Mouse (Mus musculus) spleen, postnatal 14 days (tissue): Measurements from ENCODE around the gene Hoxa3.

Experiments
- DNase-seq, 2 experiments: peaks; one replicate each; pipeline ENCODE4 v3.0.0; 2021 to 2022; ENCODE audit warnings: low spot score in 2 of 2

The Hoxa3 gene

DNA sequence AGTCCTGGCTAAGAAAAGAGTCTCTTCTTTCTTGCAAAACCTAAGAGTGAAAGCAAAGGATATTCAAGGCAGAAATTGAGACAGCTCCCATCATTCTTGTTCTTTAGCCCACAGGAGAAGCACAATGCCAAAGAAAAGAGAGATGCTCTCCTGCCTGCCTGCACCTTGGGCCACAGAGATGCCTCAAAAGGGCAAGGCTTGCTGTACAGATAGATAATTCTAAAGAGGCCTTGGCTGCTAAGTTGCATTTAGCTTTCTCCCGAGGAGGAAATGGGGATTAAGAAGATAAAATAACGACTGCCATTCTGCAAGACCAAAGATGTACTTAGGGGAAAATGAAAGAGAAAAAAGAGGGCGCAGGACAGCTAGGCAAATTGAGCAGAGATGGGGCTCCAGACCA is 33.8 kb upstream of the Hoxa3 start:
- DNase-seq = no peak

DNA sequence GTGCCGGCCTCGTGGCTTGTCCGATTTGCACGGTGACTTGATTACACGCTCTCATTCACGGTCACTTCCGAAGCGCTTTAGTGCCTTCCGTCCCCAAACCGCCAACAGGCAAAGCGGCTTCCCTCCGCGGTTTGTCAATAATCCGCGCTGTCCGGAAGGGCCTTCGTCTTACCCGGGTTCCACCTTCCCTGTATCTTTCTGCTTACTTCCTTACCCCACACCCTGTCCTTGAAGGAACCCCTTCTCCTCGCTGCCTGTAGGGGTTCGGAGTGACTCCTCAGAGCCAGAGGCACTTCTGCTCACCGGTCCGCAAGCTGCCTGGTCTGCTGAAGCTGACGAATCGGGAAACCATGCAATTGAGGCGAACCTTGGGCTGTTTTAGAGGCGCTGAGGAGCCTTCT is 33.3 kb upstream of the Hoxa3 start:
- DNase-seq = peak in 1 of 2 experiments; percentile 5

- DNase-seq = no peak
Measured at GRCm38 (mm10) chr6:52245757-52246142, 32.6 kb upstream of the Hoxa3 start, which contains the start of gene Hoxa11. Gene Hoxa11 (minus strand): TSS chr6:52245810.

- DNase-seq = peak in 1 of 2 experiments; percentile 6
Measured at GRCm38 (mm10) chr6:52245040-52245756, 32.1 kb upstream of the Hoxa3 start.

DNA sequence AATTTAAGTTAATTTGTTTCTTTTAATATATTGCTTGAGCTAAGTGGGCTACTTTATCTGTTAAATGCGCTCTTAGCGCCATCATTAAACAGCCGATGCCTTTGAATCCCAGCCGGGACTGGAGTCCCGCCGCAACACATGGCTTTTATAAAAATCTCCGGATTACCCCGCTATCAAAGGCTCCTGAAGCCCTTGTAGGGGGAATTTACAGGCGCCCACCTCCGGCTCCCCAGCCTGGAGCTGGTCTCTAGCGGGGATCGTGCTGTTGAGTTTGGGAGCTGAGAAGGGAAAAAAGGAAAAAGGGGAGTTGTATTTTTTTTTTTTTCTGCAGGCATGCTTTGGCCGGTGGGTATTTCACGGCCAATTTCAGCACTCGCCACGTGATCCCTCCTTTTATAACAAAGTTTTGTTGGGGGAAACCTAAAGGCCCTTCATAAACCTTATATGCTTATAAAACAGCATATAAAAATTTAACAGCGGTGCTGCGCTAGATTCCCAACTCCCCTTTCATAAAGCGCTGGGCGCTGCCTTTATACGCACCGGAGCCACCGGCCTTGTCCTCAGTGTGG is 31.4 kb upstream of the Hoxa3 start:
- DNase-seq = no peak

GRCm38 (mm10) chr6:52243681-52244121 is 30.6 kb upstream of the Hoxa3 start:
- peak in 1 of 2 experiments; percentile 3 for DNase-seq

GRCm38 (mm10) chr6:52242801-52243332 is 29.7 kb upstream of the Hoxa3 start:
- DNase-seq = peak in 1 of 2 experiments; percentile 1

DNA sequence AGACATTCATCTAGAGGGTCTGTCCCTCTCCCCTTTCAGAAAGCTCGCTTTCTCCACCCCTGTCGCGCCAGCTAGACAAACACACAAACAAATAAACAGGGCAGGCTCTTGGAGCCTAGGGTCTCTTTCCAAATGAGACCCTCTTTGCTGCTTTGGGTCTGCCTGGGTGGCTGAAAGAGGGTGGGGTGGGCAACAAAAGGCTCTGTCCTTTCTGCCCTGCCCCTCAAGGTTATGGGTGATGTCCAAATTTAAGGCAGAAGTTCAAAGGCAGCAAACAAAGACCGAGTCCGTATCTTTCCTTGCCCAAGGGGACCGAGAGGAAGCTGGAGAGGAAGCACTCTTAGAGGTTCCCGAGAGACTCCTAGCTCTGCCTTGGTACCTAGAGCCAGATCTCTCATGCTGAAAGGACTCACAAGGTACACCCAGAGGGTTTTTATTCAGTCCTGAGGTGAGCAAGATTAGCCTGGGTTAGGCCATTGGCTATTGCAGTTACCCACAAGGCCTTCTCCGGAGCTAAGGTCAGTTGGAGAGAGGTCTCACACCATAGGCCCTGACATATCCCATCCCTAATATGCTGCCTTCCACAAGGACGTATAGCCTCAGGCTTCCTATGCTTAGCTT is 28.0 kb upstream of the Hoxa3 start:
- DNase-seq = peak in 1 of 2 experiments; percentile 2

DNA sequence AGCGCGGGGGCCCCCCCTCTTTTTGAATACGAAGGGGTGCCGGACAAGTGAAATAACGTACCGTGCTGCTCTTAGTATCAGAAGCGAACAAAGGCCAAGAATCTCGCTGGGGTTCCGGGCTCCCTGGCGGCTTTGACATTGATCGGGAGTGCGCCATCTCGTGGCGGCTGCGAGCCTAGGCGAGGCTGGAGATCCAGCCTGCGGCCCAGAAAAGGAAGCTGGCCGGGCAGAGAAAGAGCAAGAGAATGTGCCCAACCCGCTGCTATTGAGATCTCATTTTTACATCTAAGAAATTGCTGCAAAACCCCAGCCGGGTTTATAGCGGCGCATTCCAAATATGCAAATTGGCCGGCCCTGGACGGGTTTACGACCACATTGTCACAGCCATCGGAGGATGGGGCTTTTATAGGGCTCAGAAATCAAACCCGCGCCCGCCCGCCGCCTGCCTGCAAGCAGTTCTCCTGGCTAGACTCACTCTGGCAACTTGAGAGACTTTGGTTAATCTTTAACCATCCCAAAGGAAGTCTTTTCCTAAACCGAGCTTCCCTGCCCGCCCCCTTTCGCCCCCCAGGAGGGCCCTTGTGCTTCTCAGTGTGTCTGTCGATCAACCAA is 27.4 kb upstream of the Hoxa3 start, which contains the start of gene Hoxa10:
Hoxa10 (minus strand) TSS at position 466 of the 612 bp plus-strand sequence.
- DNase-seq = peak in 1 of 2 experiments; percentile 70

DNA sequence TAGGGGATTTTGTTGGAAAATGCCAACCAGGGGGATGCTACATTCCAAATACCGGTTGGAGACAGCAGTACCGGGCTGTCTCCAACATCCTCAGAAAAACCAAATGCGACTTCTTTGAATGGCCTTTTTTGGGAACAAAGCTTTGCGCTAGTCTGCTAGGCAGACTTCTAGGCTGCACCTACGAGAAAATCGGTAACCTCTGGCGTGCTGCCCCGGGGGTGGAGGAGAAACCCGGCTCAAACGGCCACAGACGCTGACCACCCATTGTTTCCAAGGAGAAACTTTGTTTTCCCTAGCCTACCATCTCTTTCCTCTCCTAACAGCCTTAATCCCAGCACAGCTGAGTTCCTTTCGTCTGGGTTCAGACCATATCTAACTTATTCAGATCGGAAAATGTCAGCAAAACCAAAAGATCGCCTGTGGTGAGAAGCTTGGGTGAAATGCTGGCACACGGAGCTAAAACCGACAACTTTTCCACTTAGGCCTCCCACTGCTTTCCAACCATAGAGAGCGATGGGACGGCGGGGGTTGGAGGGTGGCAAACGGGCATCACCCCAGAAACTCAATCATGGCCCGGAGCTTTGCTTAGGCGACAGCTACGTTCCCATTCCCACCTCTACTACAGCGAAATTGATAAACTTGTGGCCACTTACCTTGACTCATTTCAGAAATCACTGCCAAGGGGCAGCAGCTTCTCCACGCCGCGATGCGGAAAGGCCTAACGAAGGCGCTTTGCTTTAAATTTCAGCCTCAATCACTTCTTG is 26.7 kb upstream of the Hoxa3 start:
- no peak for DNase-seq

- DNase-seq = no peak
Measured at GRCm38 (mm10) chr6:52238976-52239375, 25.8 kb upstream of the Hoxa3 start.

DNA sequence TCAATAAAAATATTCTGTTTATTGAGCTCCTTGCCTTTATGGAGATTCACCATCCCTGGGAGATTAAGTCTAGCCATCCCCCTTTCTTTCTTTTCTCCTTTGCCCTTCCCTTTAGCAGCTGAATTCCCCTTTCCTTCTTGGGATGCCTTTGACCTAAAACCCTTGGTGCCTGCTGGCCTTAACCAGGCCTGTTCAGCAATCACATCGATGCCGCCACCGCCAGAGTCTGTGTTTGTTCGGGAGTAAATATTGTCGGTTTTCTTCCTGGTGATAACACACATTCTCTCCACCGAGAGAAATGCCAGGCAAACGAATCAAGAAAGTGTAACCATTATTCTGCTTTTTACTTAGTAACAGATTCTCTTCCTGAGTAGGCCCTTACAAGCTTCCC is 25.0 kb upstream of the Hoxa3 start:
- DNase-seq = no peak

DNA sequence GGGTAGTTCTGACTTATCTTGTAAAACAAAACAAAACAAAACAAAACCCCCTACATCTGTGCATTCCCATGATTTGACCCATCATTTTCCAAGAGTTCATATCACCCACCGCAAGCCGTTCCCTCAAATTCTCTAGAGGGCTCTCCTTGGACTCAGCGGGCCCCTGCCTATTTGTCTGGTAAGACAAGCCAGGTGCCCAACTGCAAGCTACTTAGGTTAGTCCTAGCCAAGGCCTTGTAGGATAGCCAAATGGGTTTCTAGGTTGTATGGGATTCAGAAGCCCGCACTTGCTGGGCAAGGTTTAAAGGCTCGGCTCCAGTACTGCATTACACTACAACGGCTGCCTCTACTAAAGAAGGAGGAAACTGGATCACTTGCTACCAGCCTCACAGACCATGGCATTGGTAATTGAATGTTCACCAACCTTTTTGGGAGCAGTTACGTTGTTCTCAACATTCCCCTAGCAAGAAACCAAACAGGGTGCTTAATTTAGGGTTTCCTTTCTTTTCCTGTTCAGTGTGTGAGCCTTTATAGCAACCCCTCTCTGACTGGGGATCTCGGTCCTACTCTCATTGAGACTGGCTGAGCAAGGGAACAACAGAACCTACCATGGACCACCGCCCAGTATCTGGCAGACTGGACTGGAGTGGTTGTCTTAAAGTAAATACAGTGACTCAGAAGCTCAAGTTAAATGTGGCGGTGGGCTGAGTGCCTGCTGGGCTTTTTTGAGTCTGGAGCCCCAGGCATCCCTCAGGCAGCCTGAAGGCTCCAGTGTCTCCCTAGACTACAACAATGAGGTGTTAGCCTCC is 24.4 kb upstream of the Hoxa3 start:
- DNase-seq = no peak

DNA sequence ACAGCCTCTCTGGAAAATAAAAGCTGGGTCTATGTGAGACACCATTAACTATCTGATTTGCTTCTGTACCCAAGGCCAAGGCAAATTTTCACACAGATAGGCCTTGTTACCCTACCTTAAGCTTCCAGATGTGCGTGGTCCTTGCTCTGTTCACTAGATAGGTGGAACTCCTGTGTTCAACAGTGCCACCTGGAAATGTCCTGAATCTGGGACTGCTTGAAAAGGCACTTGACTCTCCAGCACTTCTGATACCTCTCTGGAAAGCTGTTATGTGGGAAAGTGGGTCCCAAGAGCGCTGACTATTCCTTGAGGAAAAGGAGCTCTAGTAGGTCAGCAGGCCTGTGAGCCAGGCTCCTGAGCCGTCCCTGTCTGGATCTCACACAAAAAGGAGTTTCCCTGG is 23.7 kb upstream of the Hoxa3 start:
- DNase-seq = no peak

DNA sequence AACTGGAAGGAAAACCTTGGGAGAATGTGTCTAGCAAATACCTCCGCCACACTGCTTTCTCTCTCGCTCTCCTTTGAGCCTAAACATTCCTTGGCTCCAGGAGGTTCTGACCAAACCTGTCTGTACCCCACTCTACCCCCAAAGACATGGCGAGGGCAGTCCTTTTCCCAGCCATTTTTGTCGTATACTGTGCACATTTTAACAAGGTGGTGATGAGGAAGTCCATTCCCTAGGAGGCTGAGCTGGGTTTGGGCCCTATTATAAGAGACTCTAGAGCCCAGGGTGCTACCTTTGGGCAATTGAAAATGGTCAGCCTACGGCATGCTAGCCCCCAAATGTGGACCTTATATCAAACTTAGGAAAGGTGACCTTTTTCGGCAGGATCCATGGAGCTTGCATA is 22.7 kb upstream of the Hoxa3 start:
- DNase-seq = no peak

- DNase-seq = peak in 1 of 2 experiments; percentile 4
Measured at GRCm38 (mm10) chr6:52235267-52235666, 22.1 kb upstream of the Hoxa3 start.

DNA sequence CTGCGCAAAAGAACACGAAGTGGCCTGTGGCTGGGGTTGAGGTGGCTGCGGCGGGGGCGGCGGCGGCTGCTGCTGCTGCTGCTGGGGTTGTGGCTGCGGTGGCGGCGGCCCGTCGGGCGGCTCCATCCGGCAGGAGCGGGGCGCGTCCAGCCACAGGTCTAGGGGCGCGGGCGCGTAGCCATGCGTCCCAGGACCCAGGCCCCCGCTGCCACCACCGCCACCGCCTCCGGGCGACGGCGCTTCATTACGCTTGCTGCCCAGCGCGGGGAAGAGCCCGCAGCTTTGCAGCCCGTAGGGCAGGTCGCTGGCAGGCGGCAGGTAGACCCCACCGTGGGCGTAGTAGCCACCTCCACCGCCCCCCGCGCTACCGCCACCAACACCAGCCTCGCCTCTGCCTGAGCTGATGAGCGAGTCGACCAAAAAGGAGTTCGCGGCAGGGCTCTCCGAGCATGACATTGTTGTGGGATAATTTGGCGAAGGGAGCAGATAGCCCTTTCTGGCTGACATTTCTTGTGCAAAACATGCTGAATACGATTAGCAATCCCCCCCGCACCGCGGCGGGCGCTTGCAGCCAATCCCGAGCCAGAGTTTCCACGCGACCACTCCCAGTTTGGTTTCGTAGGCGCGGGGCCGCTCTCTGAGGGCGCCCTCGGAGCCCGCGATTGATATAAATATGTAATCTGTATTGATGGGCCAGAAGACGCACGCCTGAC is 21.4 kb upstream of the Hoxa3 start:
- peak in 1 of 2 experiments; percentile 6 for DNase-seq

DNA sequence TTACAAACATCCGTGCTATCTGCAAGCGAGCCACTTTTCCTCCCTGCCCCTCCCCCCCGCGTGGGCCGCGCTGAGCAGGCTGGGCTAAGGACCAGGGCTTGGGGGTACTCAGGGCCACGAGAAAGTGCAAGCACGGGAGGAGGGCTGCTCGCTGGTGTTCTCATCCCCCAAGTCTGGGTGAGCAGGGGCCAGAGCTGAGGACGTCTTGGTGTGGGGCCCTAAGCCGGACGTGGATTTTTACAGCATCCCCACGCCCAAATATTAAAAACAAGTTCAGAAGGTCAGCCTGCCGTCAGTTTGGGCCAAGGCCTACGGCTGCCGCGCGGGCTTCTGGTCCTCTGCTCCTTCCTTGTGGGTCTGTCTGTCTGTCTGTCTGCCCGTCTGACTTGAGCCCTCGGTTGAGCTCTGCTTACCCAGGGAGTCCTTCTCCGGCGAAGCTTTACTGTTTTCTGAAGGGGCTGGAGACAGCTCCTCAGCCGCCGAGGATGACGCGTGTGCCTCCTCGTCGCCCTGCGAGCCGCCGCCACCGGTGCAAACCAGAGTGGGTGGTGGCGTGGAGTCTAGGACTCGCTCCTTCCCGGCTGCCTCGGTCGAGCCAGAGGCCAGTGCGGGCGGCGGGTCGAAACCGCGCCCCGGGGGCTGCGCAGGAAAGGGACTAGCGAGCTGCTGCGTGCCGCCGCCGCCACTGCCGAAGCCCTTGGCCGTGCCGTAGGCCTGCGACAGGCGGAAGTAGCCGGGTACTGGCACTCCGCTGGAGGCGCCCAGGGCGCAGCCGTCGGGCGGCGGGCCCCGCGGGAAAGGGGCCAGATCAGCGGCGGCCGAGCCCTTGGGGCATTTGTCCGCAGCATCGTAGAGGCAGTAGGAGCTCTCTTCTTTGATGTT is 20.7 kb upstream of the Hoxa3 start:
- peak in 1 of 2 experiments; percentile 6 for DNase-seq

DNA sequence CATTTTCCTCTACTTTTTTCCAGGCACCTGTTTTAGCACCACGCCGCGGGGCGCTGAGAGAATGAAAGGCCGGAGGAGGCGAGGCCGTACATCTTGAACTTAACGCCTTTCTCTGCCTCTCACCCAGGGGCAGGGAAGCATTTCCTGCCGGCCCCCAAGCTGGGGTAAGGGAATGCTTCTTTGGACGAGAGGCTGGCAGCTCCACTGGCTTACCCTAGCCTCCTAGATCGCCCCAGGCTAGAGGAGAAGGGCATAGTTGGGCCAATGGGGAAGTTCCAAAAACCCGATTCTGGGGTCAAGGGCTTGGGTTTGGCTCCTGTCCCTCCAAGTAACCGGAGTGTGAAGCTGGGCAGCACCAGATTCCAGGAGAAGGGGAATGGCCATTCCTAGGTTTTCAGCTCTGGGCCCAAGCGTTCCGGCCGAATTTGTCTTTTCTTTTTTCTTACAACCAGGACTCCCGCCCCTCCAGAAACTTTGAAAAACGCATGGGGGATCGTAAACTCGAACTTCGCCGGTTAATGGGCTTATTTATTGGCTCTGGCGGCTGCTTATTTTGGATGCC is 19.9 kb upstream of the Hoxa3 start:
- no peak for DNase-seq
